Mouse (Mus musculus): ENCODE measurements around the gene Bri3bp. TPM values are rescaled to one million over a fixed set of nuclear protein-coding genes. Genes with fewer than 3 reads are reported as not detected.

The Bri3bp gene
- polyA plus RNA-seq, 1 experiment from 2014 or later = 59.6 TPM

- 77% methylated on average over 4 of the region's 4 CpGs for WGBS
- no peaks in the 10 kb centered on the region for H3K27me3 ChIP-seq (replicated peaks)
- 0 out of 2 replicates have a peak, but pooled peaks cover 3% of the 10 kb centered on the region for H3K36me3 ChIP-seq
- no peak overlapping the region for H3K4me3 ChIP-seq (replicated peaks)
- no peak for ATAC-seq
- H3K27ac ChIP-seq = no peak overlapping the region
- H3K9ac ChIP-seq = no peak overlapping the region
- H3K4me1 ChIP-seq (replicated peaks) = 0 out of 2 replicates have a peak, but pooled peaks cover 7% of the 10 kb centered on the region
- H3K4me2 ChIP-seq (replicated peaks) = no peak overlapping the region
- no peaks in the 10 kb centered on the region for H3K9me3 ChIP-seq
Observed at GRCm38 (mm10) chr5:125444554-125444953, 3.2 kb downstream of the Bri3bp start.

GRCm38 (mm10) chr5:125446344-125446743, 5.0 kb downstream of the Bri3bp start:
- Histone ChIP-seq H3K27ac (no peak overlapping the region), H3K9me3 (no peaks in the 10 kb centered on the region), H3K27me3 (replicated peaks) (no peaks in the 10 kb centered on the region), H3K4me2 (replicated peaks) (no peak overlapping the region), H3K36me3 (0 out of 2 replicates have a peak, but pooled peaks cover 4% of the 10 kb centered on the region), H3K9ac (no peak overlapping the region), H3K4me3 (replicated peaks) (no peak overlapping the region), H3K4me1 (replicated peaks) (0 out of 2 replicates have a peak, but pooled peaks cover 7% of the 10 kb centered on the region)
- ATAC-seq = no peak
- 79% methylated on average over 7 of the region's 7 CpGs for WGBS

GRCm38 (mm10) chr5:125448026-125448425, 6.7 kb downstream of the Bri3bp start:
- WGBS = 73% methylated on average over 3 of the region's 3 CpGs
- Histone ChIP-seq H3K9me3 (no peaks in the 10 kb centered on the region), H3K36me3 (peaks cover 12% of the 10 kb centered on the region), H3K4me3 (replicated peaks) (no peak overlapping the region), H3K27ac (no peak overlapping the region), H3K27me3 (replicated peaks) (no peaks in the 10 kb centered on the region), H3K9ac (no peak overlapping the region), H3K4me2 (replicated peaks) (no peak overlapping the region), H3K4me1 (replicated peaks) (no peaks in the 10 kb centered on the region)
- no peak for ATAC-seq

GRCm38 (mm10) chr5:125448631-125449030, 7.3 kb downstream of the Bri3bp start:
- Histone ChIP-seq H3K9ac (no peak overlapping the region), H3K4me1 (replicated peaks) (no peaks in the 10 kb centered on the region), H3K36me3 (peaks cover 12% of the 10 kb centered on the region), H3K4me3 (replicated peaks) (no peak overlapping the region), H3K4me2 (replicated peaks) (no peak overlapping the region), H3K9me3 (no peaks in the 10 kb centered on the region), H3K27me3 (replicated peaks) (no peaks in the 10 kb centered on the region), H3K27ac (no peak overlapping the region)
- ATAC-seq = no peak
- 91% methylated on average over 4 of the region's 4 CpGs for WGBS

- H3K27me3 ChIP-seq (replicated peaks) = no peaks in the 10 kb centered on the region
- H3K27ac ChIP-seq = no peak overlapping the region
- WGBS = 75% methylated on average over 5 of the region's 5 CpGs
- peaks cover 14% of the 10 kb centered on the region for H3K36me3 ChIP-seq
- ATAC-seq = no peak
- H3K4me2 ChIP-seq (replicated peaks) = no peak overlapping the region
- no peak overlapping the region for H3K4me3 ChIP-seq (replicated peaks)
- H3K9ac ChIP-seq = no peak overlapping the region
- H3K9me3 ChIP-seq = no peaks in the 10 kb centered on the region
- no peaks in the 10 kb centered on the region for H3K4me1 ChIP-seq (replicated peaks)
Observed at GRCm38 (mm10) chr5:125449306-125449705, 7.9 kb downstream of the Bri3bp start.

GRCm38 (mm10) chr5:125452573-125452972, 11.2 kb downstream of the Bri3bp start:
- peaks cover 24% of the 10 kb centered on the region for H3K36me3 ChIP-seq

GRCm38 (mm10) chr5:125456100-125456499, 14.7 kb downstream of the Bri3bp start:
- H3K4me3 ChIP-seq (replicated peaks) = no peak overlapping the region
- H3K4me2 ChIP-seq (replicated peaks) = no peak overlapping the region
- 91% methylated on average over 6 of the region's 6 CpGs for WGBS
- no peak overlapping the region for H3K9ac ChIP-seq
- H3K9me3 ChIP-seq = no peaks in the 10 kb centered on the region
- H3K36me3 ChIP-seq = peaks cover 19% of the 10 kb centered on the region
- H3K27ac ChIP-seq = no peak overlapping the region
- no peaks in the 10 kb centered on the region for H3K4me1 ChIP-seq (replicated peaks)
- no peak for ATAC-seq
- H3K27me3 ChIP-seq (replicated peaks) = no peaks in the 10 kb centered on the region

More at GRCm38 (mm10) chr5:125452573-125452972, 11.2 kb downstream of the Bri3bp start:
- Histone ChIP-seq H3K27me3 (replicated peaks) (no peaks in the 10 kb centered on the region), H3K9me3 (no peaks in the 10 kb centered on the region), H3K4me2 (replicated peaks) (no peak overlapping the region), H3K27ac (no peak overlapping the region), H3K4me1 (replicated peaks) (no peaks in the 10 kb centered on the region), H3K9ac (no peak overlapping the region), H3K4me3 (replicated peaks) (no peak overlapping the region)
- 90% methylated on average over 9 of the region's 9 CpGs for WGBS
- ATAC-seq = no peak

- 82% methylated on average over 6 of the region's 6 CpGs for WGBS
- no peak overlapping the region for H3K4me2 ChIP-seq (replicated peaks)
- H3K27me3 ChIP-seq (replicated peaks) = no peaks in the 10 kb centered on the region
- ATAC-seq = no peak
- no peaks in the 10 kb centered on the region for H3K9me3 ChIP-seq
- peaks cover 14% of the 10 kb centered on the region for H3K36me3 ChIP-seq
- H3K4me3 ChIP-seq (replicated peaks) = no peak overlapping the region
- H3K27ac ChIP-seq = no peak overlapping the region
- H3K9ac ChIP-seq = no peak overlapping the region
- H3K4me1 ChIP-seq (replicated peaks) = no peaks in the 10 kb centered on the region
Observed at GRCm38 (mm10) chr5:125457538-125457937, 16.2 kb downstream of the Bri3bp start.

GRCm38 (mm10) chr5:125460574-125460973, 19.2 kb downstream of the Bri3bp start:
- Histone ChIP-seq H3K27ac (no peak overlapping the region), H3K4me2 (replicated peaks) (no peak overlapping the region), H3K4me3 (replicated peaks) (no peak overlapping the region), H3K9me3 (no peaks in the 10 kb centered on the region), H3K4me1 (replicated peaks) (peaks cover 5% of the 10 kb centered on the region), H3K27me3 (replicated peaks) (no peaks in the 10 kb centered on the region), H3K36me3 (peaks cover 2% of the 10 kb centered on the region), H3K9ac (no peak overlapping the region)
- 81% methylated on average over 3 of the region's 3 CpGs for WGBS
- ATAC-seq = no peak

- Histone ChIP-seq H3K9me3 (no peaks in the 10 kb centered on the region), H3K9ac (no peak overlapping the region), H3K27me3 (replicated peaks) (no peaks in the 10 kb centered on the region), H3K36me3 (no peaks in the 10 kb centered on the region; the same call in 1 of the 2 replicates), H3K27ac (no peak overlapping the region), H3K4me1 (replicated peaks) (peaks cover 5% of the 10 kb centered on the region), H3K4me2 (replicated peaks) (no peak overlapping the region), H3K4me3 (replicated peaks) (no peak overlapping the region)
- no peak for ATAC-seq
- 48% methylated on average over 10 of the region's 10 CpGs for WGBS
Observed at GRCm38 (mm10) chr5:125461868-125462445, 20.6 kb downstream of the Bri3bp start.

GRCm38 (mm10) chr5:125465192-125465591, 23.8 kb downstream of the Bri3bp start:
- Histone ChIP-seq H3K9ac (peak overlapping the region; percentile 8; the same call in 1 of the 2 replicates), H3K27me3 (replicated peaks) (no peaks in the 10 kb centered on the region), H3K4me2 (replicated peaks) (peak overlapping the region; percentile 48), H3K9me3 (no peaks in the 10 kb centered on the region), H3K4me1 (replicated peaks) (peaks cover 5% of the 10 kb centered on the region), H3K36me3 (no peaks in the 10 kb centered on the region), H3K27ac (peak overlapping the region; percentile 68), H3K4me3 (replicated peaks) (peak overlapping the region; percentile 27; the same call in 1 of the 2 replicates)
- WGBS = 37% methylated on average over 7 of the region's 7 CpGs
- peak; percentile 8 for ATAC-seq

GRCm38 (mm10) chr5:125465701-125466106, 24.3 kb downstream of the Bri3bp start:
- no peak overlapping the region for H3K27ac ChIP-seq
- no peaks in the 10 kb centered on the region for H3K27me3 ChIP-seq (replicated peaks)
- peaks cover 5% of the 10 kb centered on the region for H3K4me1 ChIP-seq (replicated peaks)
- no peaks in the 10 kb centered on the region for H3K9me3 ChIP-seq
- peak overlapping the region; percentile 48 for H3K4me2 ChIP-seq (replicated peaks)
- WGBS = under 1% methylated on average over 25 of the region's 25 CpGs
- no peaks in the 10 kb centered on the region for H3K36me3 ChIP-seq
- no peak overlapping the region for H3K9ac ChIP-seq
- peak overlapping the region; percentile 27 for H3K4me3 ChIP-seq (replicated peaks)
- peak; percentile 99 for ATAC-seq

GRCm38 (mm10) chr5:125466483-125466882, 25.1 kb downstream of the Bri3bp start:
- Histone ChIP-seq H3K4me3 (replicated peaks) (no peak overlapping the region), H3K4me1 (replicated peaks) (peaks cover 5% of the 10 kb centered on the region), H3K4me2 (replicated peaks) (no peak overlapping the region), H3K27me3 (replicated peaks) (no peaks in the 10 kb centered on the region), H3K9ac (no peak overlapping the region), H3K9me3 (no peaks in the 10 kb centered on the region), H3K36me3 (no peaks in the 10 kb centered on the region), H3K27ac (no peak overlapping the region)
- ATAC-seq = no peak
- WGBS = 83% methylated on average over 5 of the region's 5 CpGs
